Mouse (Mus musculus) CH12.LX (cell line): ENCODE results near the gene Zbtb20.

Experiments used
- CTCF ChIP-seq, 2 experiments: IDR thresholded peaks in 1 of 2; conservative IDR thresholded peaks in 1 of 2; 2 replicates each; pipeline ENCODE4 v1.5.1; 2011 to 2012; ENCODE audit warnings: low read depth in 2 of 2, low read length in 2 of 2, improper control_type of control experiment in 1 of 2, inconsistent platforms in 1 of 2, mild to moderate bottlenecking in 1 of 2, moderate library complexity in 1 of 2
- HCFC1 ChIP-seq: IDR thresholded peaks from 2 replicates; pipeline ENCODE4 v1.6.1; 2012; ENCODE audit warnings: low read depth, mild to moderate bottlenecking, inconsistent platforms, low read length, improper control_type of control experiment
- IRF4 ChIP-seq: IDR thresholded peaks from 2 replicates; pipeline ENCODE4 v1.6.1; 2014; ENCODE audit warnings: low read depth, mild to moderate bottlenecking, inconsistent platforms, low read length, improper control_type of control experiment
- MEF2A ChIP-seq: IDR thresholded peaks from 2 replicates; pipeline ENCODE4 v1.6.1; 2014; ENCODE audit warnings: low read depth, mild to moderate bottlenecking, inconsistent platforms, low read length, improper control_type of control experiment, borderline replicate concordance
- USF1 ChIP-seq: IDR thresholded peaks from 2 replicates; pipeline ENCODE4 v1.6.1; 2014; ENCODE audit warnings: low read depth, mild to moderate bottlenecking, inconsistent platforms, low read length, improper control_type of control experiment
- ZNF384 ChIP-seq: IDR thresholded peaks from 2 replicates; pipeline ENCODE4 v1.6.1; 2012; ENCODE audit warnings: low read depth, low read length, improper control_type of control experiment, inconsistent platforms

- TF ChIP-seq CTCF (conservative IDR thresholded peaks at IDR 0.05 in 1 of 2, IDR thresholded peaks at IDR 0.05 in 1 of 2; ENCODE audit: low read depth in 2 of 2, low read length in 2 of 2), result no peak
- no peak; the same call in 1 of the 2 replicates for TF ChIP-seq IRF4
- TF ChIP-seq USF1, result no peak
- TF ChIP-seq HCFC1, result no peak
- TF ChIP-seq ZNF384, result no peak
- peak; percentile 71 for TF ChIP-seq MEF2A
Observed at GRCm38 (mm10) chr16:43256191-43256899, 380.7 kb downstream of the Zbtb20 start.
